In genomic region chr19:6047154-6047898, GRCm38 (mm10) we compare ENCODE assay signal across 8 mouse cellular contexts. TPM values are rescaled to one million over a fixed set of nuclear protein-coding genes. Genes with fewer than 3 reads are reported as not detected.
DNase-seq lines count a peak whose midpoint lies in the region; ATAC-seq lines count a peak whose summit lies in the region.

No protein-coding gene starts in this region.

- WGBS in lung, embryonic 15.5 days = 2% methylated on average over 36 of the region's 44 CpGs
- WGBS in hindbrain, embryonic 12.5 days = 2% methylated on average over 34 of the region's 44 CpGs
- 2% methylated on average over 44 of the region's 44 CpGs for WGBS in midbrain, embryonic 13.5 days

- peaks cover 42% of the 10 kb centered on the region for H3K36me3 ChIP-seq in lung, embryonic 15.5 days
- peaks cover 41% of the 10 kb centered on the region for H3K36me3 ChIP-seq in hindbrain, embryonic 12.5 days
- H3K36me3 ChIP-seq in midbrain, embryonic 13.5 days = peaks cover 43% of the 10 kb centered on the region

- peak; percentile 12; the same call in 1 of the 2 replicates for ATAC-seq in lung, embryonic 15.5 days (ENCODE audit: borderline replicate concordance, extremely low read depth, low FRiP score, low TSS enrichment)
- peak; percentile 35 for ATAC-seq in hindbrain, embryonic 12.5 days (ENCODE audit: low FRiP score)
- peak; percentile 19 for ATAC-seq in midbrain, embryonic 13.5 days

- no peaks in the 10 kb centered on the region for H3K27me3 ChIP-seq in lung, embryonic 15.5 days
- H3K27me3 ChIP-seq in hindbrain, embryonic 12.5 days = no peaks in the 10 kb centered on the region
- H3K27me3 ChIP-seq in midbrain, embryonic 13.5 days = no peaks in the 10 kb centered on the region

- peak overlapping the region; percentile 92 for H3K4me3 ChIP-seq in lung, embryonic 15.5 days
- peak overlapping the region; percentile 96 for H3K4me3 ChIP-seq in hindbrain, embryonic 12.5 days
- peak overlapping the region; percentile 96 for H3K4me3 ChIP-seq in midbrain, embryonic 13.5 days (replicated peaks)

- no peaks in the 10 kb centered on the region for H3K9me3 ChIP-seq in lung, embryonic 15.5 days
- no peaks in the 10 kb centered on the region for H3K9me3 ChIP-seq in hindbrain, embryonic 12.5 days (replicated peaks)
- no peaks in the 10 kb centered on the region for H3K9me3 ChIP-seq in midbrain, embryonic 13.5 days

- peak overlapping the region; percentile 98 for H3K27ac ChIP-seq in lung, embryonic 15.5 days
- H3K27ac ChIP-seq in hindbrain, embryonic 12.5 days = peak overlapping the region; percentile 99
- H3K27ac ChIP-seq in midbrain, embryonic 13.5 days = peak overlapping the region; percentile 99

- H3K4me1 ChIP-seq in lung, embryonic 15.5 days = peaks cover 25% of the 10 kb centered on the region
- H3K4me1 ChIP-seq in hindbrain, embryonic 12.5 days = peaks cover 25% of the 10 kb centered on the region
- peaks cover 30% of the 10 kb centered on the region for H3K4me1 ChIP-seq in midbrain, embryonic 13.5 days (replicated peaks)

- peak overlapping the region; percentile 89 for H3K9ac ChIP-seq in lung, embryonic 15.5 days
- H3K9ac ChIP-seq in hindbrain, embryonic 12.5 days = peak overlapping the region; percentile 90
- peak overlapping the region; percentile 93 for H3K9ac ChIP-seq in midbrain, embryonic 13.5 days (replicated peaks)

- peak overlapping the region; percentile 93 for H3K4me2 ChIP-seq in lung, embryonic 15.5 days
- peak overlapping the region; percentile 95 for H3K4me2 ChIP-seq in hindbrain, embryonic 12.5 days (replicated peaks)
- H3K4me2 ChIP-seq in midbrain, embryonic 13.5 days (replicated peaks) = peak overlapping the region; percentile 100

- peak; percentile 35 for DNase-seq in adrenal gland, adult 2 months
- no peak for DNase-seq in adrenal gland, postnatal 4 days (ENCODE audit: low spot score in 2 of 2)
- no peak for DNase-seq in lung, postnatal 14 days
- no peak for DNase-seq in urinary bladder, postnatal 4 days (ENCODE audit: low spot score in 2 of 2)
- no peak for DNase-seq in urinary bladder, postnatal 25 days (ENCODE audit: low spot score)

RNA-seq across cellular contexts. Expression of gene Syvn1, which starts 0.9 kb away (rescaled TPM):
- 10 to 100 TPM; 54.1 to 71.3 TPM for total RNA-seq in adrenal gland, adult 2 months (2021)
- 87.3 and 114 TPM in 2 replicates for polyA plus RNA-seq in adrenal gland, adult 2 months (2012; rRNA removed)
- 10 to 100 TPM; 45.8 to 48.1 TPM for total RNA-seq in adrenal gland, postnatal 4 days (2021)
- polyA plus RNA-seq in lung, embryonic 15.5 days (2015; fragmentation: Nextera tagmentation; extraction: Ambion mirVana) = 24.3 and 25.8 TPM in 2 replicates
- 31.7 and 32.8 TPM in 2 replicates for polyA plus RNA-seq in hindbrain, embryonic 12.5 days (2016; fragmentation: Nextera tagmentation; extraction: Ambion mirVana)
- 27.8 and 33.8 TPM in 2 replicates for polyA plus RNA-seq in midbrain, embryonic 13.5 days (2015; fragmentation: Nextera tagmentation; extraction: Ambion mirVana)

RNA-seq across cellular contexts. Expression of gene Mrpl49, which starts 10.3 kb away (rescaled TPM):
- 10 to 100 TPM; 64.8 to 67.5 TPM for total RNA-seq in adrenal gland, adult 2 months (2021)
- 15.8 and 17.0 TPM in 2 replicates for polyA plus RNA-seq in adrenal gland, adult 2 months (2012; rRNA removed)
- total RNA-seq in adrenal gland, postnatal 4 days (2021) = 10 to 100 TPM; 55.6 to 63.5 TPM
- 75.8 and 76.2 TPM in 2 replicates for polyA plus RNA-seq in lung, embryonic 15.5 days (2015; fragmentation: Nextera tagmentation; extraction: Ambion mirVana)
- 65.1 and 67.5 TPM in 2 replicates for polyA plus RNA-seq in hindbrain, embryonic 12.5 days (2016; fragmentation: Nextera tagmentation; extraction: Ambion mirVana)
- polyA plus RNA-seq in midbrain, embryonic 13.5 days (2015; fragmentation: Nextera tagmentation; extraction: Ambion mirVana) = 73.7 and 74.7 TPM in 2 replicates

RNA-seq across cellular contexts. Expression of gene Fau, which starts 10.3 kb away (rescaled TPM):
- total RNA-seq in adrenal gland, adult 2 months (2021) = 1,000 to 10,000 TPM; 1,141 to 1,229 TPM
- polyA plus RNA-seq in adrenal gland, adult 2 months (2012; rRNA removed) = 984 and 1,350 TPM in 2 replicates
- total RNA-seq in adrenal gland, postnatal 4 days (2021) = 1,000 to 10,000 TPM; 1,446 to 1,549 TPM
- 709 and 773 TPM in 2 replicates for polyA plus RNA-seq in lung, embryonic 15.5 days (2015; fragmentation: Nextera tagmentation; extraction: Ambion mirVana)
- 561 and 621 TPM in 2 replicates for polyA plus RNA-seq in hindbrain, embryonic 12.5 days (2016; fragmentation: Nextera tagmentation; extraction: Ambion mirVana)
- 632 and 647 TPM in 2 replicates for polyA plus RNA-seq in midbrain, embryonic 13.5 days (2015; fragmentation: Nextera tagmentation; extraction: Ambion mirVana)

RNA-seq across cellular contexts. Expression of gene Znhit2, which starts 13.7 kb away (rescaled TPM):
- total RNA-seq in adrenal gland, adult 2 months (2021) = 10 to 100 TPM; 24.7 to 37.5 TPM
- polyA plus RNA-seq in adrenal gland, adult 2 months (2012; rRNA removed) = 134 and 152 TPM in 2 replicates
- total RNA-seq in adrenal gland, postnatal 4 days (2021) = 10 to 100 TPM; 28.0 to 31.0 TPM
- polyA plus RNA-seq in lung, embryonic 15.5 days (2015; fragmentation: Nextera tagmentation; extraction: Ambion mirVana) = 33.5 and 33.8 TPM in 2 replicates
- polyA plus RNA-seq in hindbrain, embryonic 12.5 days (2016; fragmentation: Nextera tagmentation; extraction: Ambion mirVana) = 33.6 and 34.4 TPM in 2 replicates
- 27.4 and 33.1 TPM in 2 replicates for polyA plus RNA-seq in midbrain, embryonic 13.5 days (2015; fragmentation: Nextera tagmentation; extraction: Ambion mirVana)

RNA-seq across cellular contexts. Expression of gene Tm7sf2, which starts 20.8 kb away (rescaled TPM):
- 10 to 100 TPM; 22.0 to 48.3 TPM for total RNA-seq in adrenal gland, adult 2 months (2021)
- polyA plus RNA-seq in adrenal gland, adult 2 months (2012; rRNA removed) = 91.9 and 126 TPM in 2 replicates
- 10 to 100 TPM; 17.0 to 25.1 TPM for total RNA-seq in adrenal gland, postnatal 4 days (2021)
- 10.4 and 13.9 TPM in 2 replicates for polyA plus RNA-seq in lung, embryonic 15.5 days (2015; fragmentation: Nextera tagmentation; extraction: Ambion mirVana)
- 38.0 and 40.3 TPM in 2 replicates for polyA plus RNA-seq in hindbrain, embryonic 12.5 days (2016; fragmentation: Nextera tagmentation; extraction: Ambion mirVana)
- polyA plus RNA-seq in midbrain, embryonic 13.5 days (2015; fragmentation: Nextera tagmentation; extraction: Ambion mirVana) = 44.1 and 45.9 TPM in 2 replicates
